Mouse (Mus musculus): ENCODE results near the gene Grin2b. TPM values are rescaled to one million over a fixed set of nuclear protein-coding genes. Genes with fewer than 3 reads are reported as not detected.

The Grin2b gene
- total RNA-seq, 2 experiments from 2014 or later = under 0.01 to 0.03 TPM

DNA sequence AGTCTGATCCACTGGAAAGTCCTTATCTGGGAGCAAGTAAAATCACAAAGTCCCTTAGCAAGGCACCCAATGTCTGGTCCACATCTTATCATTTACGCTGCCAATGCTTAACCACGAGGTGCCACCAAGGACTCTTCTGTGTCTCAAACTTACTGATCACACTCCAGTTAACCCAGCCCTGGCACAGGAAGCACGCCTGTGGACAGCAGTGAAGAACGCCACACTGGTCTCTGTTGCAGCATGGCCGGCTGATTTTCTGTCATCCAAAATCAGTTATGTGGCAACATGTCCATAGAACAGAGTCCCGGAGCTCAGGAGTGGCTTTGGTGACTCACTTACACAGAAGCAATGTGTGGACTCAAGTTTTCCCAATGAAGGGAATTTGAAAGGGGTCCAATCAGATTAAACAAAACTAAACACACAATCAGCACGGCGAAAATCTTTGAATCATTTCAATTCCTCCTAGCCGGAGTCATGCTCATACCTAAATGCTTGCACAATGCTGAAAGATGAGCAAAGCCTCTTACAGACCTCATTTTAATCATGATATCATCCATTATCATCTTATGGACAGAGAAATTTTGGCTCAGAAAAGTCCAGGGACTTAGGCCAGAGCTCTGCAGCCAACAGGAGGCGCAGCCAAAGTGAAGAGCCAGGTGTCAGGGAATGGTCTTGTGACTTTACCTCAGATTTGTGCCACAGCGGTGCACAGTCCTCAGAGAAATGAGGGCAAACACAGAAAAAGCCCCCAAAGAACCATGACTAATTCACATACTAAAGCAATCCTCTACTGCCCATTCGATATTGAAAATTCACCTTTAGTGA lies 159.5 kb downstream of the Grin2b start:
- no peak for DNase-seq (ENCODE audit: low spot score)
- intact Hi-C loops (cut with DNase I) = no loop called here

DNA sequence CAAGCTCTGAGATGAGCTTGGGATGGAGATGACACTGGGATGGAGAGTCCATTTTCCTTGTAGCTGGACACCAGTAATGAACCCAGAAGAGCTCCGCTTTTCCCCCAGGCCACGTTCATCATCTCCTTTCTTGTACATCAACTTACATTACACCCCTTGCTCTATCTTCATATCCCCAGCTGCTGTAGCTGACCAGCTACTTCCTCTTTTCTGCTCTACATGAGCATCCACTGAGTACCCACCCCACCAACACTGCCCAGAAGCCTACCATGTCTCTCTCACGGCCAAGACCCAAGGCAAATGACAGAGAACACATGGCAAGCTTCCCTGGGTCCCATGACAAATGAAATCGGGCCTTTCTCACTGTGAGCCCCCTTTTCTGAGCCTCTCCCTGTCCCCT lies 161.8 kb downstream of the Grin2b start:
- no peak for DNase-seq (ENCODE audit: low spot score)
- intact Hi-C loops (cut with DNase I) = no loop called here

DNA sequence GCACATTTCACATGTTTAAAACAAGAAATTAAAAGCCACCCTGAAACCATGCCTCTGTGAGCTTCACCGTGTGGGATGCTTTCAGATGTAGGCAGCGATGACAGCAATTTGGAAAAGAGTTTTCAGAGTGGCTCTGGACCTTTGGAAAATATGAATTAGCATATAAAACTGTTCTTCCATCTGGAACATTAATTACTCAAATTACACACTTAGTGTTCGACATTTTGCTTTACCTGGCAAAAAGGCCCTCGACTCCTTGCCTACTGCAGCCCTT lies 162.3 kb downstream of the Grin2b start:
- intact Hi-C loops (cut with DNase I) = no loop called here
- DNase-seq (ENCODE audit: low spot score) = no peak

DNA sequence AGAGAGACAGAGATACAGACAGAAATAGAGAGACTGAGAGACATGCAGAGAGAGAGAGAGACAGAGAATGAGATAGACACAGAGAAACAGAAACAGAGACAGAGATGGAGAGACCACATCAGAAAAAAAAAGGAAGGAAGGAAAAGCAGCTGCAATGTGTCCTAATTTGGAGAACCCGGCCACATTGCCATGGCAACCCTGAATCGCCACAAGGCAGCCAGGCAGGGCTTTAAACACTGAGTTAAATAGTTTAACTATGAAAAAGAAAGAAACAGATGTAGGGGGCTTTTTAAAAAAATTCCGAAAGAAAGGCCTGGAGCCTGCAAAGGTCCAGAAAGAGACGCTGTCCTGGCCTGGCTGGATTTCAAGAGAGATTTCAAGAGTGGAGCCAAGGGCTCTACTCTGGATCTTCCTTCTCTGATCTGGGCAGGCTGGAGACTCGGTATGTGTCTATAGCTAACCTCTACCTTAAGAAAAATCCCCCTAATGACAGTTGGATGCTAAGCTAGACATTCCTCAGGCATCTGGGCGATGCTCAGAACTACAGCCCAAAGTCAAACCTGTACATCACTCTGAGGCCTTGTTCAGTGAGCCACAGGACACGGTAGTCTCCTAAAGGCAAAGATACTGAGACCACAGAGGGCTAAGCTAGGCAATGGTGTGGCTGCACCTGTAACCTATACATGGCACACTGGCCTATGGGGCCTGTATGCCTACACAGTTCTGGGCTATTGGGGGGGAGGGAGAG lies 162.8 kb downstream of the Grin2b start:
- no peak for DNase-seq (ENCODE audit: low spot score)
- intact Hi-C loops (cut with DNase I) = no loop called here

DNA sequence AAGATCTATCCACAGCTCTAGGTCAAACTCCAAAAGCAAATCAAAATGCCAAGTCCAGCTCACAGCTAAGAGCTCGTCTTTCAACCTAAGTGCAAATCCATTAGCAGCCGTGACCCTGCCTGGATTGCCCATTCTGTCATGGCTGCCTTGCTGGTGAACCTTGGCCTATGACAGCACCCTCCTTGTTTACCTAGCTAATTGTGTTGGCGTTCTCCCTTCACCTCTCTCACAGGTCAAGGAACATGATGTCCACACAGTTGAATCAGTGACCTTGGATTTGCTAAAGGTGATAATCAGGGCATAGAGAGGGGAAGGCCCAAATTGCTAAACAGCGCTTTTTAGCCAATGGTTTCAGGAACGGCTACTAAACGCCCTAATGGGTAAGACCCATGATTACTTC lies 165.2 kb downstream of the Grin2b start:
- intact Hi-C loops (cut with DNase I) = no loop called here
- DNase-seq (ENCODE audit: low spot score) = no peak

DNA sequence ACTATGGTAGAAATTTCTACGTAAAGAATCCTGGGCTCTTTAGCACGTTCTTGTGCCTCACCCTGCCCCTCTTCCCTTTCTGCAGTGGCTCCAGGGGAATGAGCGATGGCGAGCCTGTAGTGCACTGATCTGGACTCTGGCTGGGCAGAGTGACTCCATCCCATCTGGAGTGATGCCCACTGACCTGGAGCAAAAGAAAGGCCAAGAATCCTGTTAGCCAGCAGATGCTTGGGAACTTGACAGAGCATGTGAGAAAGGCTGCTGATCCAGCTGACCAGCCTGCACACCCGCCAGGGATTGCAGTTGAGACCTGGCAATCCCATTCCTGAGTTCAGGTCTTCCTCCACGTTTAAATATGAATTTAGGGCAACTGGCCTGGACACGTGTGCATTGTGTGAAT lies 178.6 kb downstream of the Grin2b start:
- intact Hi-C loops (cut with DNase I) = no loop called here
- DNase-seq (ENCODE audit: low spot score) = no peak

DNA sequence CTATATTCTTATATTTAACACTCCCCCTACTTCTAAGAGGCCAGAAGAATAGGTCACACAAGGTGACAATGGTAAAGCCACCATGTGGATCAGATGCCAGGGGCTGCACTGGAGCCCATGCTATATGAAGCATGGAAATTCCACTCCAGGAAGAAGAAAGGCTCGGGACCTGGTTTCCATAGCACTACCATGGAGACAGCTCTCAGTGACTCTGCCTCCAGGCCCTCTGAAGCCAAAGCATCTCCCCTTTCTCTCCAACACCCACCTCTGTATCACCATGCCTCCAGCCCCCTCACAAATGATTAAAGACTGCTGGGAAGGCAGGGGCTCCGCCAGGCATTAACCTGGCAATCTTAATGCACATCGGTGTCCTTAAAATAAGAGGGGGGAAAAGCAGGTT lies 179.4 kb downstream of the Grin2b start:
- no peak for DNase-seq (ENCODE audit: low spot score)
- intact Hi-C loops (cut with DNase I) = no loop called here

DNA sequence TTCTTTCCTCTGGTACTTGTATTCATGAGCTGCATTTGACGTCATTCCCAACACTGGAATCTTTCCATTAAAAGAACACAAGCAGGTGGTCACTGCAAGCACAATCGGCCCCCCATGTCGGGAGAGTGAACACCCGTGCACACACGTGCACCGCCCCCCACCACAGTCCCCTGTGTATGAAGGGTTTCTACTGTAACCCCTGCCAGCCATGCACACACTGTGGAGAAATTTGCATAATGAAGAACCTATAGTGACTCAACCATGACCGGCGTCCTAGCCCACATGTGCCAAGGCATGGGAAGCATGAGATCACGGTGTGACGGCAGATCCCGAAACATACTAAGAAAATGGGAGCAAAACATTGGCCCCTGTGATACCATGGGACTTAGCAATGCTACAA lies 179.9 kb downstream of the Grin2b start:
- intact Hi-C loops (cut with DNase I) = no loop called here
- no peak for DNase-seq (ENCODE audit: low spot score)

DNA sequence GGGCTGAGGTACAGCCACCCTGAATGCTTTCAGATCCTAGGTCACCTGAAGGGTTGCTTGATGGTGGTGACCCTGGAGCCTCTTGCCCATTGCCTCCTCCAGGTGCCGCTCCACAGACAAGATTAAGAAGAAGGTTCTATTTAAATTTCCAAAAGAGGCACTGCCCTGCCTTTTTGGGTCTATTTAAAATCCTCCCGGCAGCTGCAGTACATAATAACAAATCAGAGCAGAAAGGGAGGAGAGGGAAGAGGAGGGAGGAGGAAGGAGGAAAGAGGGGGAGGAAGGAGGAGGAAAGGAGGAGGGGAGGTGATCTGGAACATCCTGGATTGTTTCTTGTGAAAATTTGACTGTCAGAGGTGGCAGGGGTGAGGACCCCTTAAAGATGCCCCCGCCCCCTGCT lies 197.2 kb downstream of the Grin2b start:
- no peak for DNase-seq (ENCODE audit: low spot score)
- intact Hi-C loops (cut with DNase I) = no loop called here

DNA sequence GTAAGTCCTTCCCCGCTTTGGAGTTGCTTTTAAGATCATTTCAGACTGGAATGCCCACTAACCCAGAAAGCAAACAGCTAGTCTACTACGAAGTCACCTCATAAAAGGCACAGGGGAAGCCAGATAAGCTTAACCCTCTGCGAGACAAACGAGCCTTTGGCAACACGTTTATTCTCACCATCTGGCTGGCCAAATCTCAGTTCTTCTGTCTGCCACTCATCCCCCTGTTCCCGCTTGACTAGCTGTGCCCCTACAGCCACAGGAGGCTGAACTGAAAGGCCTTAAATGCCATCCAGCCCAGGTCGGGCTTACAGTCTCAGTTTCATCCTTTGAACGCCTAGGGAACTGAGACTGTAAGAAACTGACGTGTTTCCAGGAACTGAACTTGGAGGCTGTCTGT lies 200.8 kb downstream of the Grin2b start:
- no peak for DNase-seq (ENCODE audit: low spot score)
- intact Hi-C loops (cut with DNase I) = no loop called here

DNA sequence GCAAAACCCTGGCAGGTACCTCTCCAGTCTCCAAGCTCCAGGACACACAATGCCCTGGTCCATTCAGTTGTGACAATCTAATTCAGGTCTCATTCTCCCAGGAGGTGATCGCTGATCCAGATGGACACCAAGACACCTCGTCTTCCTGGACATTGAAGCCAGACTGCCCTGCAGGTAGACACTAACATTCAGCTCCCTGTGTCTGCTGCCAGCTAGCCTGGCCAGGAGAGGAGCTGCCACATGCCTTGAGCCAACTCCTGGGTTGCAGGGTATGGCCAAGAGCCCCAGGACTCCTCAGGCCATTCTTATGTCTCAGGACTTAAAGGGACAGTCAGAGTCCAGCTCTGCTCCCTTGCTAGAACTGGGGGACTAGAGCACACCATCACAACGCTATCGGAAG lies 201.8 kb downstream of the Grin2b start:
- intact Hi-C loops (cut with DNase I) = no loop called here
- no peak for DNase-seq (ENCODE audit: low spot score)

DNA sequence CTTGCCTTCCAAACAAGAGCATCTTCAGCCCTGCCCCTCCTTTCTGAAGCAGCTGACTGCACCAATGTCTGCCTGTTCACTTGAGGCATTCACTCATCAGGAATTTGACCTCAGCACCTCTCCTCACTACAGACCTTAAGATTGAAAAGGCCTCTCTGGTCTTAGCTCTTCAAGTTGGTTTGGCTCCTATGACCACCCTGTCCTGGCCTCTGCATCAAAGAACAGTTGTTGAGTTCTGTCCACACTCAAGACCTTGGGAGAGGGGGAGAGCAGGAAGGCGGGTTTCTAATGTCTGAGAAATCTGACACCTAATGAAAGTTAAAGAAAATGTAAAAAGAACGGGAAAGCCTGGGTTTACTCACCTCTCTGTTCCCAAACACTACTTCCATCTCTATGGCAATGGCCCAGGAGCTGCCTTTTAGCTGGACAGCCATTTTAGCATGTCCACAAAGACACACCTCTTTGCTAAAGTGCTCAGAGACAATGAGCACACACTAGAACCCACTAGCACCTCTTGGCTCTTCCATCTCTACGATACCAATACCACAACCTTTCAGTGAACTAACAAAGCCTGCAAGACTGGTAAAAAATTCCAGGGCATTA lies 202.5 kb downstream of the Grin2b start:
- intact Hi-C loops (cut with DNase I) = no loop called here
- no peak for DNase-seq (ENCODE audit: low spot score)

DNA sequence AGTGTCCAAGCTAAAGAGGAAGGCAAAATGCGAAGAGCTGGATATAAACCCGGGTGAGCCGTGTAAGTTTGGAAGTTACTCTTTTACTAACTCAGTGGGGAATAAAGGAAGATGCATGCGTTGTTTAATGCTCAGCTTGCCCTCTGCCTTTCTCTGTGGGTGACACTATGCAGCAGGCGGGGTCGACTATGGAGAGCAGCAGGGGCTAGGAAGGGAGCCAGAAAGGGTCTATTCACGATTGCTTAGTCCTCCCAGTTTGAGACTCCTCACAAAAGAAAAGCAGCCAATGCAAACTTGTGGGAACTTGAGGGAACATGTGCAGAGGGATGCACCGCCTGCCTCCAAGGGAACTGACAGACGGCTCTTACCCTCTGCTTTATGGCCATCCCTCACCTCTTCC lies 211.5 kb downstream of the Grin2b start:
- DNase-seq (ENCODE audit: low spot score) = no peak
- intact Hi-C loops (cut with DNase I) = no loop called here

DNA sequence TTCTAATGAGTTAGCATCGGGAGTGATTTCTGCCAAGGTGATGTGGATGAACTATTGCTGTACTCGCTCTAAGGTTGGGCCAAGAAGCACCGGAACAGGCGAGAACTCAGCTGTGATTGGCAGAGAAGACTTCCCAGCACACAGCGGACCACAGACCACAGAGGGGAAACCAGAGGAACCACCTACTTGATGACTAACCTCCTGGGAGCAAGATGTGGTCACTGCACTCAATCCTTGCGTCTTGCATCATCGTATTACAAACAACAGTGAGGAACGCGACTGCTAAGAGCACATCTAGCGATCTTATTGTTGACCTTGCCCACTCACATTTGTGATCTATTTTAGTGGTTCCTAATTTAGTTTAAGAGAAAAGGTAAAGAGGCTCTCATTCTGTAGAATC lies 213.7 kb downstream of the Grin2b start:
- no peak for DNase-seq (ENCODE audit: low spot score)
- intact Hi-C loops (cut with DNase I) = no loop called here

DNA sequence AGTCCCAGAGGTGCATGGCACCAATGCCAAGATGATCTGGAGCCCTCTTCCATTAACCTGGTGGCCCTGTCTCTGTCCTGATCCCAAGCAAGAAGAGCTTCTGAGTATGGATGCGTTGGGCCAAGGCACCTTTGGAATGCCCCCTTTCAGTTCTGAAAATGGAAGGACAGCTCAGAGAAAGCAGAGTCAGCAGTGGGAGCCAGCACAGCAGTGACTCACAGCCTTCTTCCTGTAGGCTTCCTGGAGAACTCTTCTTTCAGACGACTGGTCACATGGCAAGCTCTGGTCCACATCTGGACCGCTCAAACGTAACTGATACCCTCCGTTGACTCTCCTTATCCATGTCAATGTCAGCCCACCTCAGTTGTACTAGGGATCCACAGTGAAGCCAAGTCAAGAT lies 221.6 kb downstream of the Grin2b start:
- no peak for DNase-seq (ENCODE audit: low spot score)
- intact Hi-C loops (cut with DNase I) = no loop called here

DNA sequence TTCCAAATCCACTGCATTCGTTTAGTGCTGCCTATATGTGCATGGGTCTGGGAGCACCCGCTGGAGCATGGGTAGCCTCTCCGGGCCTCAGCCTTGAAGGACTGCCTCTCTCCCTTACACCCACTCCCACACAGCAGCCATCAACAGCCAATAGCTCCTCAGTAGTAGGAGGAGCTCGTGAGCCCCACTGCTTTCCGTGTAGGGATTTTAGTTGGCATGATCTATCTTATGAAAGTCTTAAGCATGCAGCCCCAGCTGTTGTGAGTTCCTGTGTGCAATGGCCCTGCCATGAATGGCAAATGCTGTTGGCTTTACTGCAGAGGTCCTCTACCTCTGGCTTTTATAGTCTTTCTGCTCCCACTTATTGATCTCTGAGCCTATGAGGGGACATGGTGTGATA lies 227.8 kb downstream of the Grin2b start:
- intact Hi-C loops (cut with DNase I) = no loop called here
- no peak for DNase-seq (ENCODE audit: low spot score)

DNA sequence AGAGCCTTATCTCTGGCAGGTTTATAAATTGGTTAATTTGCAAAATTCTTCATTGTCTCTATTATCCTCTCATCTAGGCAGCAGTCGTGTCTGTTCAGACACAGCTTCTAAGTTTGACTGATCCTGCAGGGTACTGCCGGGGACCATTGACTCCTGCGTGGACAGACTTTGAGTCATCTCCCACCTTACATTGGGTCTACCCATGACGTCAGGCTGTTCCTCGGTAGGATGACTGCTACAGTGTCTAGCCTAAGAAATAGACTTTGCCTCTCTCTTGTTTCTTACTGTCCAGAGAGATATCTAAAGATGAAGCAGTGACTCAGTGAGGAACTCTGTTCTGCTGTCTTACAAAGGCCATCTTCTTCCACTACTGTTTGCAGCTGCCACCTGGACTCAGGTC lies 229.0 kb downstream of the Grin2b start:
- no peak for DNase-seq (ENCODE audit: low spot score)
- intact Hi-C loops (cut with DNase I) = no loop called here

DNA sequence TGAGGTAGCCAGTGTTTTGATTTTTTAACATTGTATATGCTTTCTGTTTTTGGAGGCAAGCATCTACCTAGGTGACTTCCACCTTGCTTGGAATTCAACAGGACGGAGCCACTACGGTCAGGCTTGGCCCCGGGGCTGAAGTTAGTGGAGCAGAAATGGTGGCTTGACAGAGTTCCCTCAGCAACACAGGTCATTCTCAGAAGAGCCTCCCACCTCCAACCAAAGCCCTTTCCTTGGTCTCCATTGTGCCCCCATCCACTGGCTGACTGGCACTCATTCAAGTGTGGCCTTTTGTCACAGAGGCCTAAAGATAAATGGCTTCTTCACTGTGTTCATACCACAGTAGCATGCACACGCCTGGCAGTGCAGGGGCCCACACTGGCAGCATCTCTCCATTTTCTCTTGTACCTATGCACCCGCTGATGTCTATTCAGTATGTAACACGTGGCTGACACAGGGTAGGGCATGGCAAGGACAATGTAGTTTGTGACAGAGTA lies 230.1 kb downstream of the Grin2b start:
- intact Hi-C loops (cut with DNase I) = no loop called here
- DNase-seq (ENCODE audit: low spot score) = no peak

DNA sequence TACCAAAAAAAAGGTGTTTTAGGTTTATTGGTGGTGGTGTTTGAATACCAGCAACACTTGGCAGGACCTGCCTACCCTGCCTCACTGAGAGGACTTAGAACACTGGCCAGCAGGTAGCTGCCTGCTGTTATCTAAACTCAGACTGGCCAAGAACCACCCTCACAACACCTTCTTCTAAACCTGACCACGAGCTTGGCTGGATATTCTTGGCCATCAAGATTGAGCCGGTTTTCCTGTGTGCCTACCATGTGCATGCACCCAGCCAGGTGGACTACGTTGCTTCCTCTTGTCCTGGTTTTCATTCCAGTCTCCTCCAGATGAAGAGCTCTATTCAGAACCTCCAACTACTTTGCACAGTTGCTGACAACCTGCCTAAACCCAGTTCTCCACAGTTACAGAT lies 240.4 kb downstream of the Grin2b start:
- no peak for DNase-seq (ENCODE audit: low spot score)
- intact Hi-C loops (cut with DNase I) = no loop called here

DNA sequence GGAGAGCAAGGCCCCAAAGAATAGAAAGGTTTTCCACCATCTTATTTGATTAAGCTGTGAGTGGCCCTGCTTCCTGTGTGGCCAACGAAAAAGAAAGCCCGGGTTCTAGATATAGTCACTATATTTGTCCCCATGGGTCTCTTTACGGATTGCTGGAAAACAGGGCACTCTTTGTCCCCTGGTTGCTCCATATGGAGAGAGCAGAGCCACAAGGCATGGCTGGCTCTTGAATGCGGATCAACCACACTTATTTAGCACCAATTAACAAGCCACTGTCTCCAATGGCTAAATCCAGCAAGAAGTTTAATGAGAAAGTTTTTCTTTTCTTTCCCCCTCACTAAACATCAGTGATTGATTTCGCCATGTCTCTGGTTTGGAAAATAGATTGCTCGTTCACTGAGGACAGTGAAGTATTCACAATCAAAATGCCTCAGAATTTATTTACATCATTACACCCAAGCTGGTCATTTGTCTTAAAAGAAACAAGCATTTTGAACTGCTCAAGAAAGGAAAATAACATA lies 240.9 kb downstream of the Grin2b start:
- DNase-seq (ENCODE audit: low spot score) = no peak
- intact Hi-C loops (cut with DNase I) = no loop called here

DNA sequence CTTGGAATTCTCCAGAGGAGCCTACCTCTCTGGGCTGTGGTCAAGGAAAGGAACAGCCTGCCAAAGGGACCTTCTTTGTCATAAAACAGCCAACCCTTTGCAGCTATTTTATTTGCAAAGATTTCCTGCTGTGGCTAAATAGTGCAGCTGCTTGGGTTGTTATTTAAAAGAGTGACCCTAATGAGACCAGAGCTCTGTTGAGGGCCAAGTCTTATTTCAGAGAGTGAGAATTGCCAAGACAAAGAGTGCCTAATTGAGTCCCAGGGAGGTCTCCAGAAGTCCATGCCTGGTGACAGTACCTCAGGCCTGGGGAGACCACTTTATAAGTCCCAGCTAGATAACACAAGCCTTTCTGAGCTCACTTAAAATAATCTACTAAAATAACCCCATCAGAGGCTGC lies 255.6 kb downstream of the Grin2b start:
- DNase-seq (ENCODE audit: low spot score) = no peak
- intact Hi-C loops (cut with DNase I) = no loop called here
